In the genomic region with DNA sequence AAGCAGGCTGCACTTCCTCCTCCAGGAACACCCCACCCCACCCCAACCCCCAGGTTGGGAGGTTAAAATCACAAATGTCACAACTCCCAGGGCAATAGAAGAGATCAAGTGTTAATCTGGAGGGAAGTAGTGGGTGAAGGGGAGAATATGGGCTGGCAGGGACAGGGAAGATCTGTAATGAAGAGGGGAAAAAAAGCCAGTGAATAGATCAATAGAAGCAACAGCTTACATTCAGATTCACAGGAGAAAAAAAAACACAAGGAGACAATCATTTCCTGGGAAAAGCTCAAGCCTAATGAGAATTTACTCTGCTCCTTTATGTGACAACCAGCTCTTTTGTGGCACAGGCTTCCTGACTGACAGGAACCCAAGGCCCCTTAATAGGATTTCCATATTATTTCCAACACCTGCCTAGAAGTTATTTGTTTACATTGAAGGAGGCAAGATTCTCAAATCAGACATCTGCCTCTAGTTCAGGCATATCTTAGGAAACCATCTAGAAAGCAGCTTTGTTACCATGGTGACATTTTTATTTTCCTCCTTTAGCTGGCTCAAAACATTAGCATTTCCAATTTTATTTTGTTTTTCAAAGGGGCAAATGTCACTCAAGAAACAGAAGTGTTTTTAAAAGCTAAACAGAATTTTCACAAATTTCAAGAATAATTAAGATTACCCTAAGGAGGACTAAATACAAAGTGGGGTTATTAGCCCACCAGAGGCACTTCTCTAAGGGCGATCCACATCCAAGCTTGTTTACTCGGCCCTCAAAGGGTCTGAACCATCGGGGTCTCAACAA, we compare ENCODE assay signal across 13 mouse cellular contexts.
DNase-seq lines count a peak whose midpoint lies in the region; ATAC-seq lines count a peak whose summit lies in the region.
"Had no signal": no experiment of that assay in that cellular context is flagged by ENCODE, and none has a peak within 500 bp of the region (broad histone marks: within the 10 kb centered on the region; RNA-seq: fewer than 3 reads in every experiment).

No protein-coding gene starts in this region.

- H3K4me1 ChIP-seq in heart, embryonic 15.5 days (replicated peaks) = peaks cover 2% of the 10 kb centered on the region; the same call in 1 of the 2 replicates
- H3K4me1 ChIP-seq in midbrain, embryonic 14.5 days (ENCODE audit: control insufficient read depth, insufficient read depth, low read length) = peaks cover 53% of the 10 kb centered on the region

- WGBS in heart, embryonic 15.5 days = 85% methylated on average over 3 of the region's 3 CpGs
- 6% methylated on average over 3 of the region's 3 CpGs for WGBS in midbrain, embryonic 14.5 days

- no peak overlapping the region for H3K4me2 ChIP-seq in heart, embryonic 15.5 days
- H3K4me2 ChIP-seq in midbrain, embryonic 14.5 days (ENCODE audit: low read length) = no peak overlapping the region; the same call in 1 of the 2 replicates
- H3K4me2 ChIP-seq: stomach, embryonic 15.5 days had no signal

- H3K27ac ChIP-seq in heart, embryonic 15.5 days = 0 out of 2 replicates have a peak overlapping the region, but pooled peaks have one; percentile 24
- 0 out of 2 replicates have a peak overlapping the region, but pooled peaks have one; percentile 49 for H3K27ac ChIP-seq in midbrain, embryonic 14.5 days (replicated peaks; ENCODE audit: low read depth, low read length)
- H3K27ac ChIP-seq: stomach, embryonic 15.5 days had no signal

- no peak overlapping the region for H3K4me3 ChIP-seq in heart, embryonic 15.5 days
- H3K4me3 ChIP-seq in midbrain, embryonic 14.5 days (replicated peaks; ENCODE audit: low read depth, low read length) = no peak overlapping the region
- H3K4me3 ChIP-seq: stomach, embryonic 15.5 days had no signal

- intact Hi-C loops in heart, postnatal 10 days (cut with DNase I) = no loop called here

- H3K27me3 ChIP-seq in heart, embryonic 15.5 days = no peaks in the 10 kb centered on the region
- no peaks in the 10 kb centered on the region for H3K27me3 ChIP-seq in midbrain, embryonic 14.5 days (ENCODE audit: control insufficient read depth, insufficient read depth, low read length)
- H3K27me3 ChIP-seq: stomach, embryonic 15.5 days had no signal

- no peak for DNase-seq in heart, postnatal 10 days
- DNase-seq in embryo, embryonic 11 days = peak; percentile 44
- DNase-seq in midbrain, embryonic 14.5 days = peak; percentile 70
- DNase-seq in lung, postnatal 36 days = no peak
- DNase-seq in testis, postnatal 14 days (ENCODE audit: low spot score) = no peak
- no peak for DNase-seq in adrenal gland, adult 2 months
- DNase-seq: adrenal gland, adult 8-10 months; left cerebral cortex, postnatal 4 days; lung, adult 18-20 months had no signal

- no peak for ATAC-seq in heart, embryonic 15.5 days (replicated peaks; ENCODE audit: insufficient number of reproducible peaks, insufficient read depth, low FRiP score, low read depth)
- peak; percentile 37; the same call in 1 of the 2 replicates for ATAC-seq in granulocyte monocyte progenitor cell, adult 5-6 weeks (replicated peaks; ENCODE audit: poor library complexity, severe bottlenecking)
- peak; percentile 68 for ATAC-seq in midbrain, embryonic 14.5 days (ENCODE audit: low FRiP score, low TSS enrichment)
- ATAC-seq: intestine, postnatal 0 days had no signal

- no peak overlapping the region for H3K9ac ChIP-seq in heart, embryonic 15.5 days
- H3K9ac ChIP-seq in midbrain, embryonic 14.5 days (replicated peaks; ENCODE audit: low read length) = no peak overlapping the region
- H3K9ac ChIP-seq: stomach, embryonic 15.5 days had no signal

- H3K36me3 ChIP-seq in heart, embryonic 15.5 days = no peaks in the 10 kb centered on the region
- H3K36me3 ChIP-seq in midbrain, embryonic 14.5 days (ENCODE audit: control insufficient read depth, insufficient read depth, low read length) = no peaks in the 10 kb centered on the region
- H3K36me3 ChIP-seq: stomach, embryonic 15.5 days had no signal

- H3K9me3 ChIP-seq in heart, embryonic 15.5 days (replicated peaks) = no peaks in the 10 kb centered on the region
- no peaks in the 10 kb centered on the region for H3K9me3 ChIP-seq in midbrain, embryonic 14.5 days (ENCODE audit: control insufficient read depth, low read length)
- H3K9me3 ChIP-seq: stomach, embryonic 15.5 days had no signal

Comparison
In these comparisons a context has a peak if more than half of its experiments do, and no peak if none do; other contexts are left out.
1. DNase-seq: peak in embryo, embryonic 11 days (single experiment) and midbrain, embryonic 14.5 days (single experiment); none in heart, postnatal 10 days (0 of 2), lung, postnatal 36 days (single experiment), testis, postnatal 14 days (single experiment) and adrenal gland, adult 2 months (single experiment).